Mouse (Mus musculus) heart, postnatal 0 days (tissue): ENCODE measurements around the gene Nom1.

Experiments
- CTCF ChIP-seq: IDR thresholded peaks from 2 replicates; pipeline ENCODE4 v1.5.1; 2016; ENCODE audit warnings: antibody characterized with exemption, control low read depth, low read depth
- EP300 ChIP-seq: IDR thresholded peaks from 2 replicates; pipeline ENCODE4 v1.6.1; 2016; ENCODE audit warnings: antibody characterized with exemption, low read depth

GRCm38 (mm10) chr5:29434228-29434871 is at the start of gene Nom1:
- TF ChIP-seq CTCF (no peak), EP300 (no peak)
